Mouse (Mus musculus): ENCODE measurements around the gene Jmy.

DNA sequence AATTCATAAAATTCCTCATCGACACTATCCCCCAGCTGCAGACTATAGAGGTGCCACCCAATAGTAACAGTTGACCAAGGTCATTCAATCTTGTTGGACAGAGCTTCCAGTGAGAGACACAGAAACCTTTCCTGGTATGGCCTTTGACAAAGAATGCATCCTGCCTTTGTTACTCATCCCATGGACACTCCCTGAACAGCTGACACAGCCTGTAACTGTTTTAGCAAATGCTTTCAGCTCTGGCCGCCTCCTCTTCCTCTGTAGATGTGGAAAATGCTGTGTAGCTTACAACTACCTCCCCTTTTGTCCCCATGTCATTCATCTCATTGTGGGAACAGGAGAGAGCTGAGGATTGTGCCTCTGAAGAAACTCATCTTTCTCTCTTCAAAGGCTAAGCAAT, 81.3 kb downstream of the Jmy start:
- no peak for TF ChIP-seq CTCF (IDR thresholded peaks at IDR 0.05; ENCODE audit: low read depth, low read length)
- no peak for TF ChIP-seq POLR2A (IDR thresholded peaks at IDR 0.05; ENCODE audit: borderline replicate concordance, low read depth, low read length)

All from bone marrow macrophage, adult 2 months (primary cell).